Mouse (Mus musculus) kidney, adult 2 months (tissue): ENCODE measurements at regions not wholly inside any gene's neighbourhood (a gene's known extent, or its start where the extent isn't known, plus 50 kb on each side); places are given as distances from the start of the nearest gene placed in this dataset.

Experiments
- CTCF ChIP-seq: fragments of 200-500 bp; conservative IDR thresholded peaks from 2 replicates; pipeline ENCODE4 v1.5.1; 2011; ENCODE audit warnings: low read depth, mild to moderate bottlenecking, control low read depth, low read length, moderate library complexity, mixed read lengths; ENCODE audit not compliant: insufficient read depth, insufficient read length
- POLR2A ChIP-seq: fragments of 200-500 bp; IDR thresholded peaks from one replicate; pipeline ENCODE4 v1.6.1; 2011; ENCODE audit warnings: low read depth, low read length, control low read depth

GRCm38 (mm10) chr1:193510066-193510793 lies 140.1 kb upstream of the Camk1g start:
- no peak for TF ChIP-seq CTCF
- TF ChIP-seq POLR2A, result no peak
